Mouse (Mus musculus): ENCODE measurements around the gene Lrr1.

DNA sequence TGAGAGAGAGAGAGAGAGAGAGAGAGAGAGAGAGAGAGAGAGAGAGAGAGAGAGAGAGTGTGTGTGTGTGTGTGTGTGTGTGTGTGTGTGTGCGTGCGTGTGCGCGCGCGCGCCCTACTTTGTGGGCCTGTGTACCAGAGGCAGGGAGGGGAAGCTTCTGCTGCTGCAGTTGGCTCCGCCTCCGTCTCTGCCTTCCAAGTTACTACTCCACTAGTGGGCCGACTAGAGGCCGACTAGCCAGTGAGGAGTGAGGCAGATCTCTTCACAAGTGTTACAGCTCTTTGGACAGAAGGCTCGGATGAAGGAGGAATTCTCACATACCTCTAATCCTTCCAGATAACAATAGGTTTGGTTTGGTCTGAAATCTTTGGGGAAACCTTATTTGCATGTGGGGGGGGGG lies 10.8 kb downstream of the Lrr1 start:
- TF ChIP-seq MAFK (IDR thresholded peaks at IDR 0.05; ENCODE audit: insufficient read depth, low read depth, low read length) (no peak), ZNF384 (IDR thresholded peaks at IDR 0.05; ENCODE audit: low read depth, low read length) (no peak)
